Mouse (Mus musculus): Measurements from ENCODE around the gene Hsd17b7.
"Not testable (repeated sequence)": the region's sequence is repeated elsewhere in the genome, so short reads cannot be mapped to it uniquely, and the experiment has no call there.

The Hsd17b7 gene

DNA sequence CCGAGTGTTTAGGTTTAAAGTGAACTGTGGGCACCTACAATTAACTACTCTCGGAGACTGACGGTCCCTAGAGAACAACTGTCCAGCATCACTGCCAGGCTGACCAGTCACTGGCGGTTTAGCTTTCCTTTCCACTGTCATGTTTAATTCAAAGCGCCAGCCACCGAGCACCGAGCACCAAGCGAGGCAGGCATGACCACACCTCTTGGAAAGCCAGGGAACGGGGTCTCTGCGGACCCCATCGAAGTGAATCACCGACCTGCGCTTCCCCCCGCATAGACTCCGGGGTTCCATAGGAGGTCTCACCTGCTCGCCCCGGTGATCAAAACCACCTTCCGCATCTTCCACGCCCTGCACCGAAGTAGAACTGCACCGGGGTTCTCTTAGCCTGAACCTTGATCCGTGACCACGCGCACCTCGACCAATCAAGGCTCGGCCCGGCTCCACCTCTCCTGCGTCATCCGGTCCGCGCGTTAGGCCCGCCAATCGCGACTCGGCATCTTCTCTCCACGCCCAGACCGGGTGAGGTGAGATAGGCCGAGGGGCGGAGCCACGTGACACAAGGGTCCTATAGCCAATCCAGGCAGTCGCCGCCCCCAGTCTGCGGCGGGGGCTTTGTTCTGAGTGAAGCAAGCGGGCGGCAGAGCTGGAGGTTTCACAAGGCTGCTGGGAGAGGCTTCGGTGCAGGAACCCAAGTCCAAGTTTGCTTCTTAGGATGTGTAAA, at the start of gene Hsd17b7:
Gene Hsd17b7, minus strand, starts transcription at position 450 of the 724 bp plus-strand sequence.
- peak; percentile 97 for DNase-seq (ENCODE audit: extremely low spot score)

DNA sequence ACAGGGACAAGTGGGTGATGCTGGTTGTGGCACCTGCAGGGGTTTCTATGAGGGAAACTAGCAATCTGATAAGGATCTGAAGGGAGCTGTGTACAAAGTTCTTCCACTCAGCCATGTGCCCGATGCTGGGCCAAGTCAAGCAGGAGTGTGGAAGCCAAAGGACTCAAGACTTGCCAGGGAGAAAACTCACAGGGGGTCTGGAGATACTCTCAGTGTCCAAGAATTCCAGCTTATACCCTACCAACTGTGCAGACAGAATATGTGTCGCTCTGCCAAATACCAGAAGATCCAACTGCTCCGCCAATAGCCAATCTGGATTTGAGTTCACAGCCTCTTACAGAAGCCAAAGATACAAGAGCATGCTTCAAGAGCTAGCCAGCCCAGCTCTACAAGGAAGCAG, 45.7 kb upstream of the Hsd17b7 start:
- DNase-seq (ENCODE audit: extremely low spot score), result no peak

DNA sequence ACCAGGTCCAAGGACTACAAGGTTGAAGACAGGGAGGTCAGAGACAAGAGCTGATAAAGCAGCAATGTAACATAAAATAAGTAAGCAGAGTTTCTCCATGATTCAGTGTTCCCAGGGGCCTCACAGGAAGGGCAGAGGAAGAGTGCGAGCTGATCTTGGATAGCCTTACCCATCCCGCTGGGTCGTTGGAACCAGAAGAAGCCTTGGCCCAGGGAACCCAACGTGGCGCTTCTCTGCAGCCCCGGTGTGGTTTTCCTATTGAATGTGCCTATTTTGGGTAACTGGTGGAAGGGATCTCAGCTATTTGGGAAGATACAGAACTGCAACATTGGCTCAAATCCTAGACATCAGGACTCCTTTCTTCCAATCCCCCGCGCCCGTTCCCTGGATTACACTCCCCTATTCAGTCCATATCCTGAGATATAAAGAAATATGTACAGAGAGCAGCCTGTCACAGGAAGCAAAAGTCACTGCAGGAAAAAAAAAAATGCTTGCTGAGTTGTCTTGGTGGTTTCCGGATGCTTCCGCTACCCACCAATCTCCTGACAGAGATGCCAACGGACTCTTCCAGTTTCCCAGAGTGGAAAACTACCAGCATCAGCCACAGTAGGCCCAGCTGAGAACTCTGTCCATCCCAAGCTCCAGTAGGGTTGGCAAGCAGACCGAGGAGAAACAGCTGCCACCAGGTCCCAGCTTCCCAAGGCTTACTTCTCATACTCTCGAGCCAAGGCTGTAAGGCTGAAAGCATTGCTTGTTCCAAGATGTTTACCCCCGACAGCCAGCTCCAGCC, 41.9 kb upstream of the Hsd17b7 start:
- no peak for DNase-seq (ENCODE audit: extremely low spot score)

DNA sequence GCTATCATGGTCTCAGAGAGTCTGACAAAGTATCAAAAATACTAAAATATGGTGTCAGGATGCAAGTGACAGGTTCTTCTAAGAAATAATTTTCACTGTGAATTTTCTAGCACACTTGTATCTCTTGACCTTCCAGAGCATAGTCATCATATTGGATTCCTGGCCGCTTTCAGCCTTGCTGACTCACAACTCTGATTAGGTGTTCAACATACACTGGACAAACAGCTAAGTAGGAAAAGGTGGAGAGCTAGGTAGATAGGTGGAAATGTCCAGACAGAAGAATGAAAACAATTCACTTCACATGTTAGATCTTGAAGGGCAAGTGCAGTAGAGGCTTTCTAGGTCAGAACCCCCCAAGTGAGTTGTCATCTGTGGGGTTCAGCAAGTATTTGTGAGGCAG, 40.3 kb upstream of the Hsd17b7 start:
- no peak for DNase-seq (ENCODE audit: extremely low spot score)

DNA sequence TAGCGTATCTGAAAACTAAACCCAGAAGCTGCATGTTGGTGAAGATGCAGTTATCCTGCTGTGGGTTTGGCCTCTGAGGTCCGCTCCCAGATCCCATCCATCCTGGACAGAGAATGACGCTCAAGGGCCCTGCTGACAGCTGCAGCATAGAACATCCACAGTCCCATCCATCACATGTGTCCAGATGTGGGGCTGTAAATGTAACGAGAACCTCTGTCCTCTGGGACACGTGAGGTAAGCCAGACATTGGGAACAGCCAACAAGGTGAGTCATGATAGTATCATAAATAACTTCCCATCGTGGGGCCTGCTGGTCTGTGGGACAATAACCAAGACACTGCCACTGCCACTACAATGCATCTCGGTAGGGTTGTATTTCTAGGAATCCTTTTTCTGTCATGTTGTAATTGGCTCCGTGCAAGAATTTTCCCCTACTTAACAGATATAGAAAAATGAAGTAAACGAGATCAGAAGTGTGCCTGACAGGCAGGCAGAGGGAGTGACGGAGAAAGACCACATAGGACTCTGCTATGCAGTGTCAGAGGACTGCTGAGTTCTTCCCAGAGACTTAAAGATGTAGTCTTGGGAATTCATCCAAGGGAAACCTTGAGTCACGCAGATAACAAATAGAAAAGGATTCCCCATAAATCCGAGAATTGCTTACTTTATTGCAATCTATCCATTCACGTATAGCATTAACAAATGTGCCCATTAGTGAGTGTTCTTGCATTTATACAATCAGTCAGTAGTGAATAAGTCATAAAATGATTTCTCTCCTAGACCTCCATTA, 39.6 kb upstream of the Hsd17b7 start:
- no peak for DNase-seq (ENCODE audit: extremely low spot score)

GRCm38 (mm10) chr1:170006516-170006915, 37.5 kb upstream of the Hsd17b7 start:
- peak; percentile 24 for DNase-seq (ENCODE audit: extremely low spot score)

GRCm38 (mm10) chr1:170005297-170005696, 36.3 kb upstream of the Hsd17b7 start:
- no peak for DNase-seq (ENCODE audit: extremely low spot score)

- DNase-seq (ENCODE audit: extremely low spot score), result not testable (repeated sequence)
Measured at GRCm38 (mm10) chr1:169993901-169994300, 24.9 kb upstream of the Hsd17b7 start.

GRCm38 (mm10) chr1:169986166-169986565, 17.1 kb upstream of the Hsd17b7 start:
- no peak for DNase-seq (ENCODE audit: extremely low spot score)

- DNase-seq (ENCODE audit: extremely low spot score), result no peak
Measured at GRCm38 (mm10) chr1:169977621-169978020, 8.6 kb upstream of the Hsd17b7 start.

DNA sequence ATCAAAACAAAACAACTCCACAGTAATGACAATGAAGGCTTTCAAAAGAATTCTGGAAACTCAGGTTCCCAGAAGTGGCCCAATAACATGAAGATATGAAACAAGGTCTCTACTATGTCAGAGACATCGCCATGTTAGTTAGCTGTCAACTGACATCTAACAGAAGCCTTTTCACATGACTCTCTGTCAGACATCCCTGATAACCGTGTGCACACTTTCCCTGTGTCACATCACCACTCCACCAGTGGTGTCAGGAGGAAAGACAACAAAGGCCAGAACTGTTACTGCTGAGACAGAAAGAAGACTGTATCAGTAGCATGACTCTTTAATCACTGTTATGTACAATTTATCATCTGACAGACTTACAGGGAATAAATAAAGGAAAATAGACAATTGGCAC, 3.0 kb upstream of the Hsd17b7 start:
- DNase-seq (ENCODE audit: extremely low spot score), result no peak

DNA sequence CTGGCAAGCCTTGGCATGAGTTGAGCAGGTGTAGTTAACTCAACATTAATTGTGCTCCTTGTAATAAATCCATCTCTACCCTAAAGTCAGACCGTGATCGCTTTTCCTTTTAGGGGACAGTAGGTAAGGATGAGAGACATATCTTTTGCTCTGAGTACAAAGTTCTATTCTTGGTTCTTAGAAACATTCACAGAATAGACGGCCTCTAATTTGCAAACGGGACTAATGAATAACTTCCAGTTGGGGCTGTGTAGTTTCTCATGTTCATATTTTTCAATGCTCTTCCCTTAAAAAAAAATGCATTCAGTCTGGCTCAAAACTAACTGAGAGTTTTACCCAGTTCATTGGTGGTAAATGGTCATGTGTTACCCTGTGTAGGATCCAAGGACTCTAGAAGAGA, 1.9 kb upstream of the Hsd17b7 start:
- no peak for DNase-seq (ENCODE audit: extremely low spot score)

- DNase-seq (ENCODE audit: extremely low spot score), result no peak
Measured at GRCm38 (mm10) chr1:169969516-169969886, 460 bp upstream of the Hsd17b7 start.

- DNase-seq (ENCODE audit: extremely low spot score), result no peak
Measured at GRCm38 (mm10) chr1:169953106-169953505, 15.9 kb downstream of the Hsd17b7 start.

- DNase-seq (ENCODE audit: extremely low spot score), result no peak
Measured at GRCm38 (mm10) chr1:169952636-169953035, 16.4 kb downstream of the Hsd17b7 start.

- no peak for DNase-seq (ENCODE audit: extremely low spot score)
Measured at GRCm38 (mm10) chr1:169951561-169951960, 17.5 kb downstream of the Hsd17b7 start.

- no peak for DNase-seq (ENCODE audit: extremely low spot score)
Measured at GRCm38 (mm10) chr1:169950651-169951050, 18.4 kb downstream of the Hsd17b7 start.

GRCm38 (mm10) chr1:169949981-169950380, 19.1 kb downstream of the Hsd17b7 start:
- no peak for DNase-seq (ENCODE audit: extremely low spot score)

DNA sequence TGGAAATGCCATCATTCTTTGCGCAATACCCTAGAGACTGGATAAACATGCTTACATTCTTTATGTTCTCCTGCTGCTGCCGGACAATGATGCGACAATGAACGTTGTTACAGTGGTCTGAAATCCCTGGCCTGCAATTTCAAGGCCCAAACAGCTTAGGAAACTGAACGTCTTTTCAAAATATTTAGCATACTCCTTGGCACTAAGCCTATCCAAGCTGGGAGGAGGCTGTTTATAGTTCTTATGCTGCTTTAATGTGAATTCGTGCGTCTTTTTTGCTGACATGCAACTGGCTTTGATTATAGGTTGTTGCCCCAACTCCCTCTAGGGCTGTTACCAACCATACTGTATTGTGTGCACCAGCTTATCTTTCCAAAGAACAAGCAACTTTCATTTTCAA, 20.2 kb downstream of the Hsd17b7 start:
- DNase-seq (ENCODE audit: extremely low spot score), result no peak

DNA sequence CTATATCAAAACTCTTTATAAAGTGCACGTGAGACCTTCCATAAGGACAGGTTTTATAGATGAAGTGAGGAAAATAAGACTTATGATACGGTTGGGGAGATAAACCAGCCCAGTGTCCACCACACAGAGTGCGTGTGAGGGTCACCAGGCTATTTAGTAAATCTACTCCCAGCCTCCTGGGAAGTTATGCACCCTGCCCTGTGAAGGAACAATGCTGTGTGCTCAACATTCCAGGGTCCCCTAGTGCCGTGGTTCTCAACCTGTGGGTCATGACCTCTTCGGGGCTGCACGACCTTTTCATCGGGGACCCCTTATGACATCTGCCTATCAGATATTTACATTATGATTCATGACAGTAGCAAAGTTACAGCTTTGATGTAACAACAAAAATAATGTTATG, 20.8 kb downstream of the Hsd17b7 start:
- no peak for DNase-seq (ENCODE audit: extremely low spot score)

DNA sequence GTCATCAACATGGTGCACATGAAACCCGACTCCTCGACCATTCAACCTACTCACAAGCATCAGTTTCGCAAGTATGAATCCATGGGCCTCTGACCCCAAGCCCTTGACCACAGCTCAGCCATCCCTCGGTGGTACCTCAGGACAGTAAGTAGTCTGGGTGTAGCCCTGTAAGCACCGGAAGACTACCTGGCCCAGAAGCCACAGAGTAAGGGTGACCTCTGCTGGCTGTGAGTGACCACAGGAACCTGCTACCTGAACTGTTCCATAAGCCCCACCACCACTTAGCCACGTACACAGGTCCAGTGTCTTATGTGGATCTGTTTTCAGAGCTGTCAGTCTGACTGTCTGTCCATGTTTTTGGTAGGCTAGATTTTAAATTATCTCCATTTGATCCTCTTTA, 21.4 kb downstream of the Hsd17b7 start:
- no peak for DNase-seq (ENCODE audit: extremely low spot score)

DNA sequence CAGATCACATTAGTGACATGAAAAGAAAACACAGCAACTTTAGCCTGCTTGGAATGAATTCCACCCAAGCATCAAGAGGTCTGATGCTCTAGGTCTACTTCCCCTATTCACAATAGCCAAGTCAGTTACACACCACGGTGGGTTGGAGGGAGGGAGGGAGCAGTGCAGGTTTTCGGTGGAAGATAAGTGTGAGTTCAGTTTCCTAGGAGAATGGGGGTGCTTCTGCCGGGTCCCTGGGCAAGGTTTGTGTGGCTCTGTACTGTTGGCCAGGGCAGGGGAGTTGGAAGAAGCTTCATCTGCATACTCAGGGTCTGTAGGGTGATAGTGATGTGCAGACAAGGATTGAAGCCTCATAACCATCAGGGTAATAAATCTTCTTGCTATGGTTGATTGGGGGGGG, 23.0 kb downstream of the Hsd17b7 start:
- DNase-seq (ENCODE audit: extremely low spot score), result no peak

All from embryo, embryonic 9.5 days (tissue).